Mouse (Mus musculus): ENCODE results near the gene Dennd1c.
"Not testable (repeated sequence)": the region's sequence is repeated elsewhere in the genome, so short reads cannot be mapped to it uniquely, and the experiment has no call there.

Dennd1c gene

DNA sequence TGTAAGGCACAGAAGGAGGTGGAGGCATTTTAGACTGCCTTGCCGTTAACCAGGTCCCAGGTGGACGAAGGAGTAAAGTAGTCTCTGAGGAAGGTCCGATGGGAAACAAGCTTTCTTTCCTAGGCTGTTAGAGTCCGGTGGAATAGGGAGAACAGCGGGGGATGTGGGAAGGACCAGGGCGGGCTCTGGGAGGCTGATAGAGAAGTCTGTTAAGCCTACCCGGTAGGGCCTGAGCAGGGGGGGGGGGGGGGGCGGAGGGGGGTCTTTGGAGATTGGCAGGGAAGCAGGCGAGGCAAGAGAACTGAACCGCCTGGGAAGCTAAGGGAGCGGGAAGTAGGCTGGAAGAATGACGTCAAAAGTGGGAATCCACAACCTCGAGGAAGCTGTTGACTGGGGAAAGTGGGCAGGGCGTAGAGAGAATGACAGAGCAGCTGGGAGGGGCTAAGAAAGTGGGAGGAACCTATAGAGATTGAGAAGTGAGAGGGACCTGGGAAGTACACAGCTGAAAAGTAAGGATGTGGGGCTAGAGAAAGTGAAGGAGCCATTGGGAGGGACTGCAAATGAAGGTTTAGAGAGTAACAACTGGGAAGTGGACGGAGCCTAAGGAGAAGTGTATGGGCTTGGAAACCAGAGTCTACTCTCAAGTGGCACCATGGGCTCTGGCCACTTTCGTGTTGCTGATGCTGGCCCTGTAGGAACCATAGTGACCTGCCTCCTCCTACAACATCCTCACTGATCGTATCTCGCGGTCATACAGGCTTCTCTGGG, 17.7 kb upstream of the Dennd1c start:
- DNase-seq, result peak; percentile 86

DNA sequence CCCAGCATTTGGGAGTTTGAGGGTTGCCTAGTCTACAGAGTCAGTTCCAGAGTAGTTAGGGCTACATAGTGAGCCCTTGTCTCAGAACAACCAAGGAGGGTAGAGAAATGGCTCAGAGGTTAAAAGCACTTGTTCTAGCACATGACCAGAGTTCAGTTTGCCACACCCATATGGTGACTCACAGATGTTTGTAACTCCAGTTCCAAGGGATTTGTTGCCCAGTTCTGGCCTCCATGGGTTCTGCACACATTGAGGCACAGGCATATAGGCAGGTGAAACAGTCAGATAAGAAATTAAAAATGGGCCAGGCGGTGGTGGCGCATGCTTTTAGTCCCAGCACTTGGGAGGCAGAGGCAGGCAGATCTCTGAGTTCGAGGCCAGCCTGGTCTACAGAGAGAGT, 15.9 kb upstream of the Dennd1c start:
- DNase-seq, result no peak

DNA sequence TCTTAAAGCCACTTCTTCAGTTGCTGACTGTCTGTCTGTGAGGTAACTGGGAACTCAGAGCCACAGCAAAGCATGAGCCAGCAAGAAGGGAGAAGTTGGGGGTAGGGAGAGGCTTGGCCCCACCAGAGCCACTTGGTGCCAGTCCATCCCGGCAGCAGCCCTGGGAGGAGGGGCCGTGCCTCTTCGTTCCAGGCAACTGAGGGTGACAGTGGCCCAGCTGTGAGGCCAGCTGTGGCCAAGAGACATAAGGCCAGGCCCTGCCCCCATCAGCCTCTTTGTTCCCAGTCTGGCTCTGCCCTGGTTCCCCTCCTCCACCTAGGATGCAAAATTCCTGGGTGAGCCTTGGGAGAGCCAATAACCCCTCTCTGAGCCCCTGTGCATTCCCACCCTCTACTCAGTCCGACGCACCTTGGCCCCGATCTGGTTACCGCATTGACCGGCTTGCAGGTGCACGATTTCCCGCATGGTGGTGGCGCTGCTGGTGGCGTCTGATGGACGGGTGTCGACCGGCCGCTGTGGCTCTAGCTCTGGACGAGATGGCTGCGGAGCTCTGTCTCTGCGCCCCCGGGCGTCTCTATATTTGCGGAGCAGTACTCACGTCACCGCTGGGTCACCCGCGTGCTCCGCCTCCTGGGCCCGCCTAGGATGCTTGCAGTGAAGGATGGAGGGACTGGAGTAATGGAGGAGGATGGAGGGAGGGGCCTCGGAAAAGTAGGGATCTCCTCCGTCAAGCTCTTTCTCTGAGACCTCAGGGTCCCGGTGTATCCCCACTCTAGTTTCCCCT, 8.9 kb upstream of the Dennd1c start, which contains the start of gene Tubb4a:
Gene Tubb4a, minus strand, starts transcription at position 734 of the 784 bp plus-strand sequence.
- DNase-seq, result peak; percentile 74

DNA sequence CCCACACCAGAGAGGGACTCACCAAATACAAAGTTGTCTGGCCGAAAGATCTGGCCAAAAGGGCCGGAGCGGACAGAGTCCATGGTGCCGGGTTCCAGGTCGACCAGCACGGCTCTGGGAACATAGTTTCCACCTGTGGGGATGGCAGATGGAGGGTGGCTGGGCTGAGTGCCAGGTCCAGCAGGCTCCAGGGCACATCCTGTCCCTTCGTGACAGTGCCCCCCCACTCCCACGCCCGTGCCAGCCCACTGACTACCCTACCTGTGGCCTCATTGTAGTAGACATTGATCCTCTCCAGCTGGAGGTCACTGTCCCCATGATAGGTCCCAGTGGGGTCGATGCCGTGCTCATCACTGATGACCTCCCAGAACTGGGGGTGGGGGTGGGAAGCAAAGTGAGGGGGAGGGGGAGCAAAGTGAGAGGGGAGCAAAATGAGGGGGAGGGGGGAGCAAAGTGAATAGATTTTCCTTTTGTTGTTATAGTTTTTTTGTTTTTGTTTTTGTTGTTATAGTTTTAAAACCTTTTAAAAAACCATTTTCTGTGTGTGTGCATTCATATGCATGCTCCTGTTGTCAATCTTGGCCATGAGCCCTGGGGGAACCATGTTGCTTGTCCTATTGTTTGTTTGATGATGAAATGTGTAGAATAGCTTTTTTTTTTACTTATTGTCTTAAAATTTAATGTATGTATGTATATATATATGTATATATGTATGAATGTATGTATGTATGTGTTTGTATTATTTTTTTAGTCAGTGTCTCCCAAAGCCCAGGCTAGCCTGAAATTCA, 7.8 kb upstream of the Dennd1c start:
- no peak for DNase-seq

DNA sequence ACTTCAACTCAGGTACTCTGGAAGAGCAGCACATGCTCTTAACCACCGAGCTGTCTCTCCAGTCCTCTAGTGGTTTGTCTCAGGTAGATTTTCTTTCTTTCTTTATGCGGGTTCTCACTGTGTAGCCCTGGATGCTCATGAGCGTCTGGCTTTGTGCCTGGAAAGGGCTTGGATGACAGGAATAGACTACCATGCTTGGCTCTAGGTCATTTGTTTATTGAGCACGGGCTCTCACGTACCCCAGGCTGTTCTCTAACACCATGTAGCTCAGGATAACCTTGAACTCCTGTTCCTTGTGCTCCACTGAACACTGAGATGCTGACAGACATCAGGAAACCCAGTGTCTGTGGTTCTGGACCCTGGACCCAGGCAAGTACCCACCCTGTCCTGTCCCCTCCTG, 4.2 kb upstream of the Dennd1c start:
- DNase-seq, result no peak

DNA sequence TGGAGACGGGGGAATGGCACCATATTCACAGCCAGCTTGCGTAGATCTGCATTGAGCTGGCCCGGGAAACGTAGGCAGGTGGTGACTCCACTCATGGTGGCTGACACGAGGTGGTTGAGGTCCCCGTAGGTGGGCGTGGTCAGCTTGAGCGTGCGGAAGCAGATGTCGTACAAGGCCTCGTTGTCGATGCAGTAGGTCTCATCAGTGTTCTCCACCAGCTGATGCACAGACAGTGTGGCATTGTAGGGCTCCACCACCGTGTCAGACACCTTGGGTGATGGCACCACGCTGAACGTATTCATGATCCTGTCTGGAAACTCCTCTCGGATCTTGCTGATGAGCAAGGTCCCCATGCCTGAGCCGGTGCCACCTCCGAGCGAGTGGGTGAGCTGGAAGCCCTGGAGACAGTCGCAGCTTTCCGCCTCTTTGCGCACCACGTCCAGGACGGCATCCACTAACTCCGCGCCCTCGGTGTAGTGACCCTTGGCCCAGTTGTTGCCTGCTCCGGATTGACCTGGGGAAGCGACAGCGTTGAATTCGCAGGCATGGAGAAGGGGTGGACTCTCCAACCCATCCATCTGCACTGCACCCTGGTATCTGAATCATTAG, 3.0 kb upstream of the Dennd1c start:
- no peak for DNase-seq

DNA sequence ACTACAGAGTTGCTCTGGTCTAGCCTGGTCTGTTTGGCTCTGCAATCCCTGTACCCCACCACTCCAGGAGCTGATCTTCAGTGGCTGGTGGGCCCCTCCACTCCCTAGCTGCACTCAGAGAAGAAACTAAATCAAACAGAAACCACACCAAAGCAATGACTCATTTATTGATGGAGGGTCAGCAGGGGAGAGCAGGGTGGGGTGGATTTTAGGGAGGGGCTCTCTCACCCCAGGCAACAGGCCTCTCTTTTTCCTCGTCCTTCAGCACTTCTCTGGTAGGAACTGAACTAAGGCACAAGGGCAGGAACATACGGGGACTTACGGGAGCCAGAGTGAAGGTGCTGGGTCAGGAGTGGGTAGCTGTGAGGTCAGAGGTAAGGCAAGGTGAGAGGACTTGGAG, 1.6 kb upstream of the Dennd1c start:
- no peak for DNase-seq

DNA sequence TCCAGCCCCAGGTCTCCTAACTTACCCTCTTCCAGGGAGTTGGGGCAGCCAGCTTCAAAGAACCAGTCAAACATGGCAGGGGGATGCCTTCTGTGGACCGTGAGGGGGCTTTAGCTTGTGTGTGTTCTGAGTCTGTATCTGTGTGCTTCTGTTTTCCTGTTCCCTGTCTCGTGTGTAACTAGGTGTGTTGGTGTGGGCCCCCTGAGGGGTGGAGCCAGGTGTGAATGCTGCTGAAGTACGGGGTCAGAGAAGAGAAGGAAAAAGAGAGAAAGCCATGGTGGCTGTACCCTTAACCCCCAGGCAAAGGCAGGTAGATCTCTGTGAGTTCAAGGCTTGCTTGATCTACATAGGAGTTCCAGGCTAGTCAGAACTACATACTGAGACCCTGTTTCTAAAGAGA, 1.4 kb downstream of the Dennd1c start:
- DNase-seq, result no peak

DNA sequence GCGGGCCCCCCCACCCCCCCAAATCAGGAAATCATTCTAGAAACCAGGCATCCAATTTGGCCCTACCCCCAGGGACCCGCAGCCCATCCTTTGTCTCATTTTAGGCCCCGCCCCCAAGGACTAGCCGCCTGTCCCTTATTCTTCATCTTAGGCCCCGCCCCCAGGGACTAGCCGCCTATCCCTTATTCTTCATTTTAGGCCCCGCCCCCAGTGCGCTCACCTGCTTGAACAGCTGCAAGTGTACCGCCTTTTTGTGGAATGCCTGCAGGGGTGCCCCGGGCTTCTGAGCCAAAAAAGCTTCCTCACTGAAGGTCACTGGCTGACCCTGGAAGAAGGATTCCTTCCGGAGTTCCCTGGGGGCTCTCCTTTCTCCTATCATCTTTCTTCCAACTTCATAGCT, 7.6 kb downstream of the Dennd1c start:
- peak; percentile 61 for DNase-seq

DNA sequence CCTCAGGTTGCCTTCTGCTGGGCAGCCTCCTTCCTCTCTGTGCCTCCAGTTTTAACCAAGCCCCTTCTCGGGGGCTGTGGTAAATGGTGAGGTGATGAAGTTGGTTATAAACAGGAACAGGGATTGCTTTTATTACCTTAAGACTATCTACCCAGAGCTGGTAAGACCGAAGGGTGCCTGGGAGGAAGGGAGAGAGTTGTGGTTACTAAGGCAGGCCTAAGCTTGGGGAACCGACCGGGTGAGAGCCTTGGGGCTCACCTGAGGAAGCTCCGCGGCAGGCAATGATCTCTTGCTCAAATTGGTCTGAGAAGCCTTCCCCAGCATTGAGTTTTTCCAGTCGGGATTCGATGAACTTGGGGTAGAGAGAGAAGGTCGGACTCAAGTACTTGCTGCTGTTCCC, 8.0 kb downstream of the Dennd1c start:
- no peak for DNase-seq

DNA sequence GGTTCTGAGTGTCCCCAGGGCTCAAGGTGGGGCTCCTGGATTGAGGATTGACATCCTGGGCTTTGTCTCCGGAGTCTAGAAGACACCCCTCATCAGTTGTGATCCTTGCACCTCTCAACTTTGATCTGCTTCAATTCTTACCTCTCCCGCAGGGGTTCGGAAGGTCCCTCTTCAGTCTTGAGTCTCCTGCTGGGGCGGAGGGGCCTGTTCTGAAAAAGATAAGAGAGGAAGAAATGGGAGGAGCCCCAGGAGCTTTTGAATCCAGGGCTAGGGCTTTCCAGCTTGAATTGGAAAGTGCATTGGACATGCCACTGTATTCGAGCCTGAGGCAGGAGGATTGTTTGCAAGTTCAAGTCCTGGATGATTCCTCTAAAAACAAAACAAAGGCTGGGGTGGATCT, 11.4 kb downstream of the Dennd1c start:
- DNase-seq, result no peak

DNA sequence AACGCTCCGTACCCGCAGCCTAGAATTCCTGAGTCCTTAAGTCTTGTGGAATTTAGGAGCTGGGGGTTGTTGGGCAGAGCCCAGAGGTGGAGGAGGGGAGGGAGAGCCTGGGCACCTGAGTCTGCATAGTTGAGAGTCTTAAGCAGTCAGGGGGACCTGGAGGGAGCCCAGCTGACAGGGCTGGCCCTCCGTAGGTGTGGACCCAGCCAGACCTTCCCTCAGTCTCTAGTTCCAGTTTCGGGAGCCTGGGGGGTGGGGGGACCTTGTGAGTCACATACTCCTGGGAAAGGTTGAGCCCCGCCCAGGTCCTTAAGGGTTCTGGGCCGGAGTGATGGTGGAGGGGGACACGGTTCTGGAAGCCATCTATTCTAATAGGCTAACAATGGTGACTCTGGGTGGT, 15.3 kb downstream of the Dennd1c start:
- DNase-seq, result peak; percentile 50

DNA sequence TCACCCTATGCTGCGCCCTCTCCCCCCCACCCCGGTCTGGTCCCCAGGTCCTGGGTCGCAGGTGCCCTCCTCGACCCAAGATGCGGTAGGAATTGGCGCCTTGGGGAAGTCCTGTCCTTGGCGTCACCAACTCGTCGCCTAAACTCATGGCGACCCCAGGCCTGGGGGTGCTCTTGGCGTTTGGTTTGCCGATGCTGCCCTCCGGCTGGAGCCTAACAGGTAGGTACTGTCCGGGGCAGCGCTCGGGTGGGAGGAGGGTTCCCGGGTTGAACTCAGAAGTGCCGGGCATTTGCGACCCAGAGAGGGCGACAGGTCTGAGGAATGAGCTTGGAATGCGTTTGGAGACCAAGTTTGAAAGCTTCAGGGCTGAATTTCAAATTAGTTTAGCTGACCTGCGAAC, 15.8 kb downstream of the Dennd1c start:
- no peak for DNase-seq

DNA sequence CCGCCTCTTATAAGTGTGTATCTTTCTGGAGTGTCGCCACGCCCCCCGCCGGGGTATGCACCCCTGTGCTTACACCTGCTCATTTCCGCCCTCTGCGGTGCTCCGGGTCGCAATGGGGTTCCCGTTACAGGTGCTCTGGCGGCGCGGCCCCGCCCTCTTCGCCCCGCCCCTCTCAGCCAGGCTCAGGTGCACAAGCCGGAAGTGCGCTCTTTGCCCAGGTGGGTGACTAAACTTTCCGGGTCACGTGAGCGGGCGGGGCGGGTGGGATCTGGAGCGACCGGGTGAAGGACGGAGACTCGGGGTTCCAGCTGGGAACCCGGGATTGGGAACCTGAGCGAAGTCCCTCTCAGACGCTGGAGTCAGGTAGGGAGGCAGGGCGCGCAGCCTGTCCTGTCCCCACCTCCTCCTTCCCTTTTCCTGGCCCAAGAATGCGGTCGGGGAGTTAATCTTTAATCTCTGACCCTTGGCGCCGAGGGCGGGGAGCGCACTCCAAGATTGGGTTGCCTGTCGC, 16.2 kb downstream of the Dennd1c start:
- DNase-seq, result peak; percentile 76

DNA sequence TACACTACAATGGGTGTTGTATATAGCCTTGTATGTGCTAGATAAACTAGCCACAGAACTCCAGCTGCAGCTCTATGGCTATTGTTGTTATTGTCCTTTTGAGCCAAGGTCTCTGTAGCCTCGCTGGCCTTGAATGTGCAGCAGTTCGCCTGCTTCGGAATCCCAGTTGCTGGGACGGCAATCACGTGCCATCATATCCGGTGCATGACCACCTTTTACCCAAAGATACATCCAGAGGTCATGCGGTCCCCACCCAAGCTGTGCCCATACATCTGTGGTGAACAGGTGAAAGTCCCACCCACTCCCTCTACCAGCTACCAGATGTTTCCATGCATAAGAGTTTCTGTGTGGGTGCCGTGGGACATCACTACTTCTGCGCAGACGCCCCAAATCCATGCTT, 17.2 kb downstream of the Dennd1c start:
- DNase-seq, result no peak

DNA sequence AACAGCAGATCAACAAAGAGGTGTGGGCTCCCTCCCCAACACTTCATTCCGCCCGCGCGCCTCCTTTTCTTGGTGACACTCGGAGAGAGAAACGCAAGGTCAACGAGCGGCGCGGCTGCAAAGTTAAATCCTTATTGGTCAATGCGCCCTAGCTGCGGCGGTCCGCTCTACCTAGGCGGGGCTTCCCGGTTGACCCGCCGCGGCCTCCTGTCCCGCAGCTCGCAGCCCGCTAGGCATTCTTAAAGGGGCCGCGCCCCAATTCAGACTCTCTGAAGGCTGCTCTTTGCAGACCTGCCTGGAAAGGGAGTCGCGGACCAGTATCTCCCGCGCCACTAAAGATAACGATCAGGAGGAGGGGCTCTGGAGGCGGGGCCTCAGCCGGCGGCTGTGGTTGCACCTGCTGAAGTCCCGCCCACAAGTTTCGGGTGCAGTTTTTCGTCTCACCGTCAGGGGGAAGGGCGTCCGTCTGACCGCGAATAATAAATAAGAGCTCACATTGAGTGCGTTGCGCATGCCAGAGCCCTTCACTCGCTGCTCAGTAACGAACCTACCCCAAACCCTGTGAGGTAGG, 18.0 kb downstream of the Dennd1c start:
- DNase-seq, result peak; percentile 96

DNA sequence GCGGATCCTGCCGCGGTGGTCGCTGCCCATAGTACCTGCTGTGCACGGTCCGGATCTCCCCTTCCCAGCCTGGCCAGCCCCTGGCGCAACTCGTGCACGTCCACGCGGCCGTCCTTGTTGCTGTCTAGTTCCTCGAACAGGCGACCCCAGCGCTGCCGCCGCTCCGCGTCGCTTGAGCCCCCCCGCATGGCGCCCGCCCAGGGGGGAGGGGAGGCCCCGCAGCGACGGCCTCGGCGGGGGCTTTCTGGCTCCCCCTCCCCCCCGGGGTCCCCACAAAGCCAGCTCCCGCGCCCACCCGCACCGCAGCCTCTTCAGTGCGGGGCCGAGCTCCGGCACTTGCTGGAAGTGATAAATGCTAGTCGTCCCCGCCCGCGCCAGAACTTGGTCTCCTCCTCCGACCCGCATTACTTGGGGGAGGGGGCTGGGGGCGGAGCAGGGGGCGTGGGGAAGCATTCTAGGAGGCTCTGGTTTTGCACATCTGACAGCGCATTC, 18.8 kb downstream of the Dennd1c start, which contains the start of gene Slc25a23:
Gene Slc25a23, minus strand, starts transcription at position 378 of the 492 bp plus-strand sequence.
- DNase-seq, result peak; percentile 72

DNA sequence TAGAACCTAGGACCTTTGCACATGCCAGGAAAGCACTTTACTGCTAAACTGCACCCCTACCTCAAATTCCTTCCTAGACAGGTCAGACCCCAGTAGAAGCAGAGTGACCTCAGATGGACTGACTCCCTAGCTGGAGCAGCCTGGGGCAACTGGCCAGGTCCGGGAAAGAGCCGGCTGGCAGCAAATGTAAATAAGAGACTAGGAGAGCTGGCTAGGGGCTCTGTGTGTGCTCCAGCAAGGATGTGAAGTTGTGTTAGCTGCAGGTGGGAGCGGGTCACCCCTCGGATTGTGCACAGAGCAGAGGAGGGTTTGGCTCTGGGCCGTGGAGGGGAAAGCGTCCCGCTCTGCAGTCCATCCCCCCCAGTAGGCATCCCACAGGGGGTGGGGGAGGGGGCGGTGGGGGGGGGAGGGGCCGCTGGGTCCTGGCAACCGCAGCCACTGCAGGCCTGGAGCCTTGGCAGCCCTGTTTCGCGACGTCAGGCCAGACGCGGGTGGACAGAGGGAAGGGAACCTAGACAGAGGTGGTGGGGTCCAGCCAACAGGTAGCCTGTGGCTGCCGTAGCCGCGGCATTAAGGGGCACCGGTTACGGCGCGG, 19.3 kb downstream of the Dennd1c start, which contains the start of gene Crb3:
Gene Crb3, plus strand, starts transcription at position 215 of the 595 bp plus-strand sequence.
- DNase-seq, result peak; percentile 46

DNA sequence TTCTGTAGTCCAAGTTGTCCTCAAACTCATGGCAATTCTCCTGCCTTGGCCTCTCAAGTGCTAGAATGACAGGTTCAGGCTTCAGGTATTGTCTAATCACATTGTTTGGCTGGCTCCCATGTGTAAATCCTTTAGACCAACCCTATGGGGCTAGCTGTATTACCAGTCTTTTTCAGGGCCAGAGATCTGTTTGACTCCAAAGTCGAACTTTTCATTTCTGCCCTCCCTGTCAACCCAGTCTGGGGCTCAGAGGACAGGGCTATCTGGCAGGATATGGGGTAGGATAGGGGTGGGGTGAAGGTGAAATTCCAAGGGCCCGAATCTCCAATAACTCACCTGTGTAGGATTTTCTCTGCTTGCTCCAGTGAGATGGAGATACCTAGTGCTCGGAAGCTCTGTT, 22.1 kb downstream of the Dennd1c start:
- no peak for DNase-seq

DNA sequence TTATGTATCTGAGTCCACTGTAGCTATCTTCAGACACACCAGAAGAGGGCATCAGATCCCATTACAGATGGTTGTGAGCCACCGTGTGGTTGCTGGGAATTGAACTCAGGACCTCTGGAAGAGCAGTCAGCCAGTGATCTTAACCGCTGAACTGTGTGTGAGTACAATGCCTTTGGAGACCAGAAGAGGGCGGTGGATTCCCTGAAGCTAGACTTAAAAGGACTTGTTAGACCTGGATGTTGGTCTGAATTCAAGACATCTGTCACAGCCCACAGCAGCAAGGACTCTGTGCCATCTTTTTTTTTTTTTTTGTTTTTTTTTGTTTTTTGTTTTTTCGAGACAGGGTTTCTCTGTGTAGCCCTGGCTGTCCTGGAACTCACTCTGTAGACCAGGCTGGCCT, 26.6 kb downstream of the Dennd1c start:
- DNase-seq, result not testable (repeated sequence)

DNA sequence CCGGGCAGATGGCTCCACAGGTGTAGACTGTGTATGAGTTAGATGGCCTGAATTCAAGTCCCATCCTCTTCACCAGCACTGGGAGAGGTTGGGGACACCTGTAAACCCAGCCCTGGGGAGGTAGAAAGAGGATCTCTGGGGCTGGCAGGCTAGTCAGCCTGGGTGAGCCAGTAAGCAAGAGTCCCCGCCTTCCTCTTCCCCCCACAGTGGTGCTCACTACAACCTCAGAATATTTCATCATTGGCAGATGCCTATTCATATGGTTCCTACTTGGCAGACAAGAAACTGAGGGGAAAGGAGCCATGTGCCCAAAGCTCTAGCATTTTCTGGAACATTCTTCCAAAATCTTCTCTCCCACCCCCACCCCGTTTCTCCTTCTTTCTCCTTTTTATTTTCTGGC, 29.5 kb downstream of the Dennd1c start:
- DNase-seq, result no peak

DNA sequence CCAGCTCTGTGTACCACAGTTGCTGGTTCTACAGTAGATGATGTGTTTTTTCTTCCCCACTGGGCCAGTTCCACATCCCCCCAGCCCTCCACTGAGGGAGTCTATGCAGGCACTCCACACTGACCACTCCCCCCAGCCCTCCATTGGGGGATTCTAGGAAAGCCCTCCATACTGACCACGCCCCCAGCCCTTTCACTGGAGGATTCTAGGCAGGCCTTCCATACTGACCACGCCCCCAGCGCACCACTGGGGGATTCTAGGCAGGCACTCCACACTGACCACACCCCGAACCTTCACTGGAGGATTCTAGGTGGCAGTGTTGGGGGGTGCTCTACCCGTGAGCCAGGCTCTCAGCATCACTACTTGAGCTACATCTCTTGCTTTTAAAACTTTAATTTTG, 30.9 kb downstream of the Dennd1c start:
- DNase-seq, result peak; percentile 33
